12 mouse cellular contexts compared by ENCODE assay signal in the genomic region with DNA sequence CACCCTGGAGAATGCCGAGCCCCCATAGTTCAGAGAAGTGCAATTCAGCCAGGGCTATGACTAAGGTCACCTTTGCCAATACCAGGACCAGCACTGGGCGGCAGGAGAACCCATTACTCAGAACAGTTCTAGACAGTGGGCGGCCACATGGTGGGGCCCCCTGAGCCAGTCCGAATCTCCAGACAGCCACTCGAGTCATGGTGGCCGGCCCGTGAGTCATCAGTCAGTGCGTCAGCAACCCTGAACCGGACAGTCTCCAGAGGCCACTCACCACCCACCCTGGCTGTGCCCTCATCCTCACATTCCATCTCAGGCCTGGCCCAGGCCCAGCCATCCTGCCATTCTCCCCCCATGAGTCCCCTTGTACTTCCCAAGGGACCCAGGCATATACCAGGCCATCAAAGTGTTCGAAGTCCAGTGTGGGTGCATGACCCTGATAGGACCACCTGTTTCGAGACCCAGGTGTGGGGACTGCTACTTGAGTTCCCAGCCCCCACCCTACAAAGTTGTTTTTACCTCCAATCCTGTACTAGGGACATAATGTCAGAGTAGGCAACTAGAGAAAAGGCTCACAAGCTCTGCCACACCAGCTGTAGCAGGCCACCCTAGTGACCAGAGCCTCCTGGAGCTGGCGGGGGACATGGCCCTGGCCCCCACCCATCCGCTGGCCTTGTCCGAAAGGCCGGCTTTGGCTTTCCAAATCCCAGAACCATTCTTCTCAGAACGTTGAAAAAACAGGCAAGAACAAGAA. TPM values are rescaled to one million over a fixed set of nuclear protein-coding genes. Genes with fewer than 3 reads are reported as not detected.
A peak's percentile ranks its signal among the peaks of the same experiment; 100 is the strongest.
DNase-seq lines count a peak whose midpoint lies in the region; ATAC-seq and TF ChIP-seq lines count a peak whose summit lies in the region.
"Had no signal": no experiment of that assay in that cellular context is flagged by ENCODE, and none has a peak within 500 bp of the region (broad histone marks: within the 10 kb centered on the region; RNA-seq: fewer than 3 reads in every experiment).

No protein-coding gene starts in this region.

- no peak for TF ChIP-seq POLR2A in testis, adult 2 months (IDR thresholded peaks at IDR 0.05; ENCODE audit: control insufficient read depth, low read depth, low read length)

- H3K9ac ChIP-seq in intestine, embryonic 14.5 days (ENCODE audit: low read length) = no peak overlapping the region
- no peak overlapping the region for H3K9ac ChIP-seq in intestine, embryonic 16.5 days (ENCODE audit: low read depth, low read length)
- H3K9ac ChIP-seq: liver, embryonic 14.5 days; midbrain, embryonic 12.5 days had no signal

- H3K27ac ChIP-seq in intestine, embryonic 14.5 days (ENCODE audit: low read depth) = no peak overlapping the region
- no peak overlapping the region for H3K27ac ChIP-seq in intestine, embryonic 16.5 days (ENCODE audit: low read length)
- peak overlapping the region; percentile 62 for H3K27ac ChIP-seq in testis, adult 2 months (ENCODE audit: control insufficient read depth, insufficient read depth, low read depth, low read length)
- H3K27ac ChIP-seq in brown adipose tissue, adult 24 weeks (replicated peaks; ENCODE audit: low read depth, low read length) = peak overlapping the region; percentile 12; the same call in 1 of the 2 replicates
- H3K27ac ChIP-seq: liver, embryonic 14.5 days; midbrain, embryonic 12.5 days had no signal

- TF ChIP-seq CTCF in testis, adult 2 months (IDR thresholded peaks at IDR 0.05; ENCODE audit: control insufficient read depth, insufficient read depth, insufficient replicate concordance, low read depth, low read length) = no peak

- no peak for DNase-seq in intestine, embryonic 14.5 days (ENCODE audit: low spot score)
- DNase-seq in testis, postnatal 14 days (ENCODE audit: low spot score) = no peak
- DNase-seq in retina, embryonic 14.5 days (ENCODE audit: low spot score) = no peak
- DNase-seq: thymus, postnatal 36 days had no signal

- no peak overlapping the region for H3K4me2 ChIP-seq in intestine, embryonic 14.5 days (ENCODE audit: low read length)
- no peak overlapping the region for H3K4me2 ChIP-seq in intestine, embryonic 16.5 days (ENCODE audit: low read depth, low read length)
- H3K4me2 ChIP-seq: midbrain, embryonic 12.5 days had no signal

- WGBS in intestine, embryonic 14.5 days = 82% methylated on average over 16 of the region's 16 CpGs
- 84% methylated on average over 16 of the region's 16 CpGs for WGBS in intestine, embryonic 16.5 days

- peaks cover 6% of the 10 kb centered on the region; the same call in 1 of the 2 replicates for H3K36me3 ChIP-seq in intestine, embryonic 14.5 days (ENCODE audit: control insufficient read depth, insufficient read depth, low read length)
- H3K36me3 ChIP-seq in intestine, embryonic 16.5 days (ENCODE audit: control insufficient read depth, insufficient read depth, low read length) = peaks cover 4% of the 10 kb centered on the region
- H3K36me3 ChIP-seq in testis, adult 2 months (ENCODE audit: control insufficient read depth, insufficient read depth, low read length) = no peaks in the 10 kb centered on the region
- H3K36me3 ChIP-seq: midbrain, embryonic 12.5 days had no signal

- no peaks in the 10 kb centered on the region for H3K9me3 ChIP-seq in intestine, embryonic 14.5 days (ENCODE audit: control insufficient read depth, low read length)
- no peaks in the 10 kb centered on the region for H3K9me3 ChIP-seq in intestine, embryonic 16.5 days (ENCODE audit: control insufficient read depth, low read length)

- H3K4me1 ChIP-seq in intestine, embryonic 14.5 days (replicated peaks; ENCODE audit: control insufficient read depth, insufficient read depth, low read length) = no peaks in the 10 kb centered on the region
- H3K4me1 ChIP-seq in intestine, embryonic 16.5 days (ENCODE audit: control insufficient read depth, insufficient read depth, low read length) = peaks cover 7% of the 10 kb centered on the region
- H3K4me1 ChIP-seq in testis, adult 2 months (ENCODE audit: control insufficient read depth, insufficient read depth, low read length) = peaks cover 11% of the 10 kb centered on the region
- peaks cover 15% of the 10 kb centered on the region for H3K4me1 ChIP-seq in brown adipose tissue, adult 24 weeks (ENCODE audit: control insufficient read depth, insufficient read depth, insufficient read length, low read length)
- H3K4me1 ChIP-seq: midbrain, embryonic 12.5 days had no signal

- 0 out of 2 replicates have a peak, but pooled peaks have one; percentile 20 for ATAC-seq in intestine, embryonic 14.5 days (replicated peaks; ENCODE audit: low FRiP score, low TSS enrichment, low read depth)
- no peak for ATAC-seq in intestine, embryonic 16.5 days
- no peak for ATAC-seq in inflammation-experienced regulatory T-cells, adult 6 months
- ATAC-seq: forebrain, embryonic 16.5 days had no signal

- H3K4me3 ChIP-seq in intestine, embryonic 14.5 days (ENCODE audit: low read depth, low read length) = no peak overlapping the region
- no peak overlapping the region for H3K4me3 ChIP-seq in intestine, embryonic 16.5 days (ENCODE audit: low read length)
- no peak overlapping the region for H3K4me3 ChIP-seq in testis, adult 2 months (ENCODE audit: control insufficient read depth, low read depth, low read length)
- no peak overlapping the region for H3K4me3 ChIP-seq in brown adipose tissue, adult 24 weeks (ENCODE audit: insufficient read depth, low read depth, low read length)
- H3K4me3 ChIP-seq: midbrain, embryonic 12.5 days had no signal

- H3K27me3 ChIP-seq in intestine, embryonic 14.5 days (replicated peaks; ENCODE audit: control insufficient read depth, insufficient read depth, low read length) = no peaks in the 10 kb centered on the region
- H3K27me3 ChIP-seq in intestine, embryonic 16.5 days (replicated peaks; ENCODE audit: control insufficient read depth, insufficient read depth, low read length) = no peaks in the 10 kb centered on the region
- H3K27me3 ChIP-seq in testis, adult 2 months (ENCODE audit: control insufficient read depth, insufficient read depth, low read length) = no peaks in the 10 kb centered on the region
- H3K27me3 ChIP-seq: midbrain, embryonic 12.5 days had no signal

RNA-seq across cellular contexts. Expression of gene Klhl26, which starts 14.8 kb away (rescaled TPM):
- polyA plus RNA-seq in intestine, embryonic 14.5 days (2014; fragmentation: Nextera tagmentation; extraction: Ambion mirVana) = 19.5 and 21.2 TPM in 2 replicates
- 21.2 and 21.5 TPM in 2 replicates for polyA plus RNA-seq in intestine, embryonic 16.5 days (2015; fragmentation: Nextera tagmentation; extraction: Ambion mirVana)
- polyA plus RNA-seq in testis, adult 2 months (2012; rRNA removed) = 3.6 and 4.8 TPM in 2 replicates
- polyA plus RNA-seq in brown adipose tissue, adult 24 weeks (2012; ENCODE audit: insufficient read depth, insufficient read length, missing spikeins) = 9.3 and 9.5 TPM in 2 replicates
- polyA plus RNA-seq in inflammation-experienced regulatory T-cells, adult 6 months (2017; shearing (Covaris generic)) = 10 to 100 TPM in 1 of 3 experiments, 1 to 10 TPM in 2; 6.5 to 10.4 (median 8.8) TPM

RNA-seq across cellular contexts. Expression of gene Crtc1, which starts 22.6 kb away (rescaled TPM):
- 18.0 and 23.4 TPM in 2 replicates for polyA plus RNA-seq in intestine, embryonic 14.5 days (2014; fragmentation: Nextera tagmentation; extraction: Ambion mirVana)
- 12.9 and 16.4 TPM in 2 replicates for polyA plus RNA-seq in intestine, embryonic 16.5 days (2015; fragmentation: Nextera tagmentation; extraction: Ambion mirVana)
- 11.3 and 12.3 TPM in 2 replicates for polyA plus RNA-seq in testis, adult 2 months (2012; rRNA removed)
- 3.0 and 4.5 TPM in 2 replicates for polyA plus RNA-seq in brown adipose tissue, adult 24 weeks (2012; ENCODE audit: insufficient read depth, insufficient read length, missing spikeins)
- 1 to 10 TPM; 5.0 to 8.7 (median 7.2) TPM for polyA plus RNA-seq in inflammation-experienced regulatory T-cells, adult 6 months (2017; shearing (Covaris generic))

RNA-seq across cellular contexts. Expression of gene Tmem59l, which starts 25.2 kb away (rescaled TPM):
- 3.7 and 5.1 TPM in 2 replicates for polyA plus RNA-seq in intestine, embryonic 14.5 days (2014; fragmentation: Nextera tagmentation; extraction: Ambion mirVana)
- polyA plus RNA-seq in intestine, embryonic 16.5 days (2015; fragmentation: Nextera tagmentation; extraction: Ambion mirVana) = 2.9 and 3.3 TPM in 2 replicates
- polyA plus RNA-seq in testis, adult 2 months (2012; rRNA removed) = 62.6 and 62.9 TPM in 2 replicates
- polyA plus RNA-seq in brown adipose tissue, adult 24 weeks (2012; ENCODE audit: insufficient read depth, insufficient read length, missing spikeins) = not detected in 2 replicates
- polyA plus RNA-seq in inflammation-experienced regulatory T-cells, adult 6 months (2017; shearing (Covaris generic)) = under 1 TPM in 1 of 3 experiments, not detected in 2; 0.47 TPM
- polyA plus RNA-seq: spleen, adult 2 months had no signal

RNA-seq across cellular contexts. Expression of gene Crlf1, which starts 31.0 kb away (rescaled TPM):
- polyA plus RNA-seq in intestine, embryonic 14.5 days (2014; fragmentation: Nextera tagmentation; extraction: Ambion mirVana) = 1.4 and 1.9 TPM in 2 replicates
- 1.6 and 1.7 TPM in 2 replicates for polyA plus RNA-seq in intestine, embryonic 16.5 days (2015; fragmentation: Nextera tagmentation; extraction: Ambion mirVana)
- 126 and 137 TPM in 2 replicates for polyA plus RNA-seq in testis, adult 2 months (2012; rRNA removed)
- polyA plus RNA-seq in brown adipose tissue, adult 24 weeks (2012; ENCODE audit: insufficient read depth, insufficient read length, missing spikeins) = 1.3 TPM in 1 of 2 replicates, not detected in the other
- polyA plus RNA-seq in inflammation-experienced regulatory T-cells, adult 6 months (2017; shearing (Covaris generic)) = not detected

RNA-seq across cellular contexts. Expression of gene Rex1bd, which starts 44.6 kb away (rescaled TPM):
- 130 and 136 TPM in 2 replicates for polyA plus RNA-seq in intestine, embryonic 14.5 days (2014; fragmentation: Nextera tagmentation; extraction: Ambion mirVana)
- polyA plus RNA-seq in intestine, embryonic 16.5 days (2015; fragmentation: Nextera tagmentation; extraction: Ambion mirVana) = 130 and 137 TPM in 2 replicates
- polyA plus RNA-seq in testis, adult 2 months (2012; rRNA removed) = 23.9 and 26.9 TPM in 2 replicates
- 191 and 207 TPM in 2 replicates for polyA plus RNA-seq in brown adipose tissue, adult 24 weeks (2012; ENCODE audit: insufficient read depth, insufficient read length, missing spikeins)
- polyA plus RNA-seq in inflammation-experienced regulatory T-cells, adult 6 months (2017; shearing (Covaris generic)) = 10 to 100 TPM; 67.7 to 85.1 (median 84.4) TPM

Comparison
In these comparisons a context has a peak if more than half of its experiments do, and no peak if none do; other contexts are left out.
1. H3K27ac ChIP-seq: peak in testis, adult 2 months (single experiment) and brown adipose tissue, adult 24 weeks (single experiment); none in intestine, embryonic 14.5 days (single experiment) and intestine, embryonic 16.5 days (single experiment).
2. RNA of gene Tmem59l, which starts 25.2 kb away (polyA plus RNA-seq): 62.6 to 62.9 TPM in testis, adult 2 months; 3.7 to 5.1 TPM in intestine, embryonic 14.5 days, 2.9 to 3.3 TPM in intestine, embryonic 16.5 days, not detected in brown adipose tissue, adult 24 weeks and 0.47 TPM in inflammation-experienced regulatory T-cells, adult 6 months; every median in the first group is over 10 times any median in the second.